Mouse (Mus musculus) spleen, adult 2 months (tissue): ENCODE measurements around the gene Tmcc2. TPM values are rescaled to one million over a fixed set of nuclear protein-coding genes. Genes with fewer than 3 reads are reported as not detected.

Source experiments
- DNase-seq, 2 experiments: peaks; one replicate each; pipeline versions ENCODE4 v3.0.0 to v3.0.0-alpha.2; 2012 to 2021; ENCODE audit warnings: low spot score in 2 of 2, low read depth in 1 of 2
- H3K27ac ChIP-seq: fragments of 200-500 bp; 2 replicates; pipeline ENCODE4 v1.5.1; 2012; ENCODE audit warnings: low read length, inconsistent platforms; ENCODE audit not compliant: insufficient read depth
- H3K27me3 ChIP-seq: fragments of 200-500 bp; 2 replicates; pipeline ENCODE4 v1.6.1; 2012; ENCODE audit warnings: mild to moderate bottlenecking, moderate library complexity, low read length, inconsistent platforms; ENCODE audit not compliant: control insufficient read depth, insufficient read depth
- H3K36me3 ChIP-seq: fragments of 200-500 bp; 2 replicates; pipeline ENCODE4 v1.6.1; 2012; ENCODE audit warnings: mild to moderate bottlenecking, low read length, inconsistent platforms; ENCODE audit not compliant: control insufficient read depth, insufficient read depth
- H3K4me1 ChIP-seq: fragments of 200-500 bp; 2 replicates; pipeline ENCODE4 v1.6.1; 2011; ENCODE audit warnings: inconsistent platforms; ENCODE audit not compliant: control insufficient read depth, insufficient read depth, insufficient read length
- H3K4me3 ChIP-seq: fragments of 200-500 bp; 2 replicates; pipeline ENCODE4 v1.5.1; 2011; ENCODE audit warnings: mild to moderate bottlenecking, inconsistent platforms; ENCODE audit not compliant: insufficient read depth, insufficient read length; ENCODE audit errors: extremely low read depth
- CTCF ChIP-seq: fragments of 200-500 bp; IDR thresholded peaks from 2 replicates; pipeline ENCODE4 v1.5.1; 2011; ENCODE audit warnings: mild to moderate bottlenecking, inconsistent platforms; ENCODE audit not compliant: insufficient read depth, insufficient read length, insufficient replicate concordance; ENCODE audit errors: extremely low read depth
- POLR2A ChIP-seq: fragments of 200-500 bp; IDR thresholded peaks from 2 replicates; pipeline ENCODE4 v1.6.1; 2011; ENCODE audit warnings: low read depth, low read length, inconsistent platforms
- WGBS: fragments of 180-500 bp; shearing (Covaris S2); methylation state at CpG from one replicate; pipeline ENCODE4 v1.1.7; 2018; 5-methylcytosine and 5-hydroxymethylcytosine counted together
- polyA plus RNA-seq: library from polyadenylated mRNA; depleted of rRNA; stranded (reverse); fragments of >200 nt; gene quantifications from 2 replicates; pipeline ENCODE4 v1.2.3, GENCODE M21; 2012; rRNA removed

The Tmcc2 gene
- polyA plus RNA-seq, result 116 and 244 TPM in 2 replicates

DNA sequence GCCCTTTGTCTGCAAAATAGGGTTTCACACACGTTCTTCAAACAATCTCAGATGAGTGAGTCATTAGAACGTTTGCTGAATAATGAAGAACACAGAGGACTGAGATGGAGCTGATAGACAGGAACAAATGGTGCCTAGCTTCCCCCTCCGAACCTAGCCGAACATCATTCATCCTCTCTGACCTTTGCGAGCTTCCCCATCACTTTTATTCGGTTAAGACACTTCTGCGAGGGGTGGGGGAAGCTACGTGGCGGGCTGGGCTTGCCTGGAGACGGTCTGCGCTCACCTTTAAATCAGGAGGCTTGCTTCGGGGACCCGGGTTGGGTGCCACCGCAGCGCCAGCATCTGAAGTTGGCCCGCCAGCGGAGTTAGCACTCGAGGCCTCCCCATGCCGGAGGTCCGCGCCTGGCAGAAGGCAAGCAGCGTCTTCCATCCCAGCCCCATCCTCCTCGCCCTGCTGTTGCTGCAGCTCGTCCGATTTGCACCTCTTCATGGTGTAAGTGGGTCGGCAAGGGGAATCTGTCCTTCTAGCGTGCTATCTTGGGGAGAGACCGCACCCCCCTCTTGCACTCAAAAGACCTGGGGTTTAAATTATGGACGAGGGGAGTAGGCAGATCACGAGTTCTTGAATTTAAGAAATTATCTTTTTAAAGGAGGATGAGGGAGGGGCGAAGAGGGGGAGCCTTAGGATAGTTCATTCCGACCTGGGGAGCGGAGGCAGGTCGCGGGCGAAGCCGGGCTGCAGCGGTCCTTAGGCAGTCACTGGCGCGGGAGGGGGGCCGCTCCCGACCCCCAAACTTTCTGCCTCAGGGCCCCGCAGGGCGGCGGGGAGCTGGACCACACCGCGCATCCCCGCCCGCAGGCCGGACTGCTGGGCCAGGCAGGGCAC, at the start of gene Tmcc2:
Tmcc2 (minus strand) TSS at position 591 of the 889 bp plus-strand sequence.
- under 1% methylated on average over 50 of the region's 50 CpGs for WGBS

DNA sequence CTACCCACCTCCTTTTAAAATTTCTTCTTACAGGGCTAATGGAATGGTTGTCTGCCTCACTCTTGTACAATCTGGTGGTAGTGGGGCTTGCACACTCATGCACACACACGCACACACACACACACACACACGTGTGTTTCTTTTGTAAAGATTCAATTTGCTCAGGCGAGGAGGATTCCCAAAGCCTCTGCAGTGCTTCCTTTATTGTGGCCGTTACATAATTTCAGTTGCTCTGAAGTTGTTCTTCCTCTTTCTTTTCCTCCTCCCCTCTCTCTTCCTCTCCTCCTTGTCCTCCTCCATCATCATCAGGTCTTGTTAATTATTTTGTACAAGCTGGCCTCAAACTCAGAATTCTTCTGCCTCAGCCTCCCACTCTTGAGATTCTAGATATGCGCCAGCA, 46.3 kb upstream of the Tmcc2 start:
- Histone ChIP-seq H3K27me3 (no peaks in the 10 kb centered on the region), H3K4me3 (no peak overlapping the region), H3K4me1 (peaks cover 2% of the 10 kb centered on the region; the same call in 1 of the 2 replicates), H3K27ac (no peak overlapping the region), H3K36me3 (peaks cover 7% of the 10 kb centered on the region)
- WGBS, result 27% methylated on average over 5 of the region's 5 CpGs
- TF ChIP-seq POLR2A (no peak), CTCF (no peak)
- no peak for DNase-seq

More for the DNA sequence above, at the start of gene Tmcc2:
- Histone ChIP-seq H3K4me3 (peak within 1 kb of the TSS; percentile 52), H3K27ac (peak within 1 kb of the TSS; percentile 55), H3K27me3 (peaks cover 9% of the 10 kb centered on the region), H3K36me3 (no peaks in the 10 kb centered on the region), H3K4me1 (peaks cover 9% of the 10 kb centered on the region)
- TF ChIP-seq CTCF (no peak), POLR2A (no peak)
- DNase-seq, result no peak

- no peak for DNase-seq
- TF ChIP-seq POLR2A, result no peak
- TF ChIP-seq CTCF, result no peak
- no peak overlapping the region for H3K27ac ChIP-seq
- H3K4me1 ChIP-seq, result peaks cover 2% of the 10 kb centered on the region; the same call in 1 of the 2 replicates
- no peak overlapping the region for H3K4me3 ChIP-seq
- H3K36me3 ChIP-seq, result peaks cover 5% of the 10 kb centered on the region
- H3K27me3 ChIP-seq, result no peaks in the 10 kb centered on the region
- WGBS, result 37% methylated on average over 1 of the region's 1 CpGs
Measured at GRCm38 (mm10) chr1:132436960-132437359, 45.9 kb upstream of the Tmcc2 start.

- no peak for TF ChIP-seq POLR2A
- no peak for TF ChIP-seq CTCF
- DNase-seq, result no peak
Measured at GRCm38 (mm10) chr1:132436320-132436958, 45.4 kb upstream of the Tmcc2 start.

GRCm38 (mm10) chr1:132434032-132434431, 43.0 kb upstream of the Tmcc2 start:
- Histone ChIP-seq H3K36me3 (no peaks in the 10 kb centered on the region; the same call in 1 of the 2 replicates), H3K27me3 (no peaks in the 10 kb centered on the region), H3K4me1 (peaks cover 2% of the 10 kb centered on the region; the same call in 1 of the 2 replicates), H3K27ac (no peak overlapping the region), H3K4me3 (no peak overlapping the region)
- no peak for DNase-seq
- WGBS, result 95% methylated on average over 12 of the region's 12 CpGs
- no peak for TF ChIP-seq POLR2A
- TF ChIP-seq CTCF, result no peak

More at GRCm38 (mm10) chr1:132436320-132436958, 45.4 kb upstream of the Tmcc2 start:
- WGBS, result 46% methylated on average over 4 of the region's 4 CpGs
- H3K27me3 ChIP-seq, result no peaks in the 10 kb centered on the region
- H3K4me3 ChIP-seq, result no peak overlapping the region
- H3K4me1 ChIP-seq, result peaks cover 2% of the 10 kb centered on the region; the same call in 1 of the 2 replicates
- peaks cover 4% of the 10 kb centered on the region; the same call in 1 of the 2 replicates for H3K36me3 ChIP-seq
- no peak overlapping the region for H3K27ac ChIP-seq

DNA sequence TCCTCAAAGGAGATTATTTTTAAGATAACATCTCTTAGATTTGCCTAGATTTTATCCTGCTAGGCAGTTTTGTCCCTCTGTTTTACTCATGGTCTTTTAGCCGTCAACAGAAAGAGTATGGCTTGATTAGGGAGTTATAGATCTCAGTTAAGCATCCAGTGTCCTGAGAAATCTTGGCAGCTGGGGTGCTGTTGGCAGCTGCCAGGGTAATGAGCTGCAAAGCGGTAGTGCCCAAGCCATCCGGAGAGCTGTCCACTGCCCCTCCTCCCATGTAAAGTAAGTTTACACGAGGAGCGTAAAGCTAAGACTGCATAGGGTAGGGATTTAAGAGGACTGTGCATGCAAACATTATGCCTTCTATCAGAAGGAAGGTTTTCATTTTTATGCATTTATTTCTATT, 42.3 kb upstream of the Tmcc2 start:
- peaks cover 2% of the 10 kb centered on the region; the same call in 1 of the 2 replicates for H3K4me1 ChIP-seq
- 86% methylated on average over 5 of the region's 5 CpGs for WGBS
- no peak overlapping the region for H3K27ac ChIP-seq
- no peak overlapping the region for H3K4me3 ChIP-seq
- TF ChIP-seq CTCF (no peak), POLR2A (no peak)
- no peaks in the 10 kb centered on the region for H3K27me3 ChIP-seq
- H3K36me3 ChIP-seq, result no peaks in the 10 kb centered on the region; the same call in 1 of the 2 replicates
- DNase-seq, result no peak
